Mouse (Mus musculus): ENCODE measurements around the gene Arntl2. TPM values are rescaled to one million over a fixed set of nuclear protein-coding genes. Genes with fewer than 3 reads are reported as not detected.
A peak's percentile ranks its signal among the peaks of the same experiment; 100 is the strongest.

Arntl2 gene
- polyA plus RNA-seq, 1 experiment from 2014 or later = 0.72 TPM

DNA sequence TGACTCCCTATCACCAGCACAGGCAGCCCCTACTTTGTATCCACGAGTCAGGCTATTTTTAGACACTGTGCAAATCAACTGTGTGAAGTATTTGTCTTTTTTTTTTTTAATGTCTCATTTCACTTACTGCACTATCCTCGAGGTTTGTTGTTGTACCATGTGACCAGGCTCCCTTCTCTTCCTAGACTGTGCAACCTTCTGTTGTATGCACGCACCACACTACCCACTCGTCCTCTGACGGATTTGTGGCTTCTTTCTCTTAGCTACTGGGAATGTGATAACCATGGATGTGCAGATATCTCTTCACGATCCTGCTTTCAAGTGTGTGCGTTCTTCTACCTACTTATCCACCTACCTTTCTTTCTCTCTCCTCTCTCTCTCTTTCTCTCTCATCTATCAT is 41.5 kb downstream of the Arntl2 start:
- no peak overlapping the region for H3K4me2 ChIP-seq (ENCODE audit: low read depth, low read length)
- DNase-seq (no peak), ATAC-seq (no peak)
- 70% methylated on average over 7 of the region's 7 CpGs for WGBS (ENCODE audit: insufficient replicate concordance)
- H3K9me3 ChIP-seq (ENCODE audit: low read length) = no peaks in the 10 kb centered on the region
- no peaks in the 10 kb centered on the region for H3K4me1 ChIP-seq (ENCODE audit: insufficient read depth)
- H3K4me3 ChIP-seq (ENCODE audit: low read depth, low read length) = no peak overlapping the region
- TF ChIP-seq EP300 (IDR thresholded peaks at IDR 0.05; ENCODE audit: low read depth) (no peak), CTCF (IDR thresholded peaks at IDR 0.05; ENCODE audit: low read depth) (no peak)
- no peaks in the 10 kb centered on the region for H3K27me3 ChIP-seq (ENCODE audit: insufficient read depth, low read length)
- H3K9ac ChIP-seq (replicated peaks) = no peak overlapping the region
- no peak overlapping the region for H3K27ac ChIP-seq (ENCODE audit: low read depth)
- no peaks in the 10 kb centered on the region for H3K36me3 ChIP-seq (replicated peaks; ENCODE audit: insufficient read depth, low read length)

DNA sequence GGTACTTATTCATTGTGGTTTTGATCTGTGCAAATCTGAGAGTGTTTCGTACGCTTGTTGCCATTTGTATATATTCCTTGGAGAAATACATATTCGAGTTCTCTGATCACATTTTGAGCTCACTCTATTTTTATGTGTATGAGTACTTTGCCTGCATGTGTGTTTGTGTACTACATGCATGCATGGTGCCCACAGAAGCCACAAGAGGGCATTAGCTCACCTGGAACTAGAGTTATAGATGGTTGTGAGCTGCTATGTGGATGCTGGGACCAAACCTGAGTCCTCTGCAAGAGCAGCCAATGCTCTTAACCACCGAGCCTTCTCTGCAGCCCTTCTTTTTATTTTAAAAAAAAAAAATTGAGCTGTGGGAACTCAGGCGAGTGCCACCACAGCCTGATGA is 42.5 kb downstream of the Arntl2 start:
- no peaks in the 10 kb centered on the region for H3K4me1 ChIP-seq (ENCODE audit: insufficient read depth)
- no peaks in the 10 kb centered on the region for H3K36me3 ChIP-seq (replicated peaks; ENCODE audit: insufficient read depth, low read length)
- no peak overlapping the region for H3K9ac ChIP-seq (replicated peaks)
- WGBS (ENCODE audit: insufficient replicate concordance) = 87% methylated on average over 5 of the region's 5 CpGs
- no peak overlapping the region for H3K4me3 ChIP-seq (ENCODE audit: low read depth, low read length)
- H3K9me3 ChIP-seq (ENCODE audit: low read length) = no peaks in the 10 kb centered on the region
- no peaks in the 10 kb centered on the region for H3K27me3 ChIP-seq (ENCODE audit: insufficient read depth, low read length)
- H3K4me2 ChIP-seq (ENCODE audit: low read depth, low read length) = no peak overlapping the region
- TF ChIP-seq CTCF (IDR thresholded peaks at IDR 0.05; ENCODE audit: low read depth) = no peak; the same call in 1 of the 2 replicates
- TF ChIP-seq EP300 (IDR thresholded peaks at IDR 0.05; ENCODE audit: low read depth) = no peak
- DNase-seq = no peak
- no peak overlapping the region for H3K27ac ChIP-seq (ENCODE audit: low read depth)
- ATAC-seq = no peak

DNA sequence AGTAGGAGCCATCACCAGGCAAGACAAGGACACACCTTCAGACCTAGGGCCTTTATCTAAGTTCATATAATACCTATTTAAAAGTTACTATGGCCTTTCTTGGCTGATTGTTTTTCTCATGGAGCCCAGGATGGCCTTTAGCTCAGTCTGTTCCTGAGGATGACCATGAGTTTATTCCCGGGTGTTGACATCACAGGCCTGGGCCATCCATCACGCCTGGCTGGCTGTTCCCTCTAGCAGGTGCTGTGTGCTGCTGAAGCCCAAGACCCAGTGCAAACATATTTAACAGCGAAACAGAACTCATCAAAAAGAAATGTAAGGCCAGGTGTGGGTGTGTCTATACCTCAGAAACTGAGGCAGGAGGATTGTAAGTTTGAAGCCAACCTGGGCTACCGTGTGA is 43.0 kb downstream of the Arntl2 start:
- no peak for ATAC-seq
- Histone ChIP-seq H3K9ac (replicated peaks) (no peak overlapping the region), H3K4me3 (ENCODE audit: low read depth, low read length) (no peak overlapping the region), H3K4me1 (ENCODE audit: insufficient read depth) (no peaks in the 10 kb centered on the region), H3K27me3 (ENCODE audit: insufficient read depth, low read length) (no peaks in the 10 kb centered on the region), H3K9me3 (ENCODE audit: low read length) (no peaks in the 10 kb centered on the region), H3K4me2 (ENCODE audit: low read depth, low read length) (no peak overlapping the region), H3K27ac (ENCODE audit: low read depth) (no peak overlapping the region), H3K36me3 (replicated peaks; ENCODE audit: insufficient read depth, low read length) (no peaks in the 10 kb centered on the region)
- no peak for DNase-seq
- 77% methylated on average over 4 of the region's 4 CpGs for WGBS (ENCODE audit: insufficient replicate concordance)
- TF ChIP-seq CTCF (IDR thresholded peaks at IDR 0.05; ENCODE audit: low read depth) = no peak
- no peak for TF ChIP-seq EP300 (IDR thresholded peaks at IDR 0.05; ENCODE audit: low read depth)

DNA sequence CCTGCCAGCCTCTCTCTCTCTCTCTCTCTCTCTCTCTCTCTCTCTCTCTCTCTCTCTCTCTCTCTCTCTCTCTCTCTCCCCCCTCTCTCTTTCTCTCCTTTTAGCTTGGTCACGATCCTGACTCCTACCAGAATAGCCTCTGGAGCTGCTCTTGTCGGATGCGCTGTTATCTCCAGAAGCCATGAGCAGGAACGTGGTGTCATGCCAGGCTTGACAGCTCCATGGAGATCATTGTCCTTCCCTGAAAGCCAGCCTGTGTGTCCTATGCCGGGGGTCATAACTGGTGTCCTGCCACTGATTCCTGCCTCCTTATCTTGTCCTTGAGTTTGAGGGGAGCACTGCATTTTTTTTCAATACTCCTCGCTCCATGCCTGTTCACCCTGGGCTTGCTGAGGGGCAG is 49.0 kb downstream of the Arntl2 start:
- Histone ChIP-seq H3K27ac (ENCODE audit: low read depth) (no peak overlapping the region), H3K4me2 (ENCODE audit: low read depth, low read length) (no peak overlapping the region), H3K36me3 (replicated peaks; ENCODE audit: insufficient read depth, low read length) (no peaks in the 10 kb centered on the region), H3K9me3 (ENCODE audit: low read length) (no peaks in the 10 kb centered on the region), H3K4me3 (ENCODE audit: low read depth, low read length) (no peak overlapping the region), H3K9ac (replicated peaks) (no peak overlapping the region), H3K27me3 (ENCODE audit: insufficient read depth, low read length) (no peaks in the 10 kb centered on the region), H3K4me1 (ENCODE audit: insufficient read depth) (no peaks in the 10 kb centered on the region; the same call in 1 of the 2 replicates)
- no peak for TF ChIP-seq EP300 (IDR thresholded peaks at IDR 0.05; ENCODE audit: low read depth)
- no peak for TF ChIP-seq CTCF (IDR thresholded peaks at IDR 0.05; ENCODE audit: low read depth)
- ATAC-seq (no peak), DNase-seq (no peak)
- 81% methylated on average over 6 of the region's 6 CpGs for WGBS (ENCODE audit: insufficient replicate concordance)

DNA sequence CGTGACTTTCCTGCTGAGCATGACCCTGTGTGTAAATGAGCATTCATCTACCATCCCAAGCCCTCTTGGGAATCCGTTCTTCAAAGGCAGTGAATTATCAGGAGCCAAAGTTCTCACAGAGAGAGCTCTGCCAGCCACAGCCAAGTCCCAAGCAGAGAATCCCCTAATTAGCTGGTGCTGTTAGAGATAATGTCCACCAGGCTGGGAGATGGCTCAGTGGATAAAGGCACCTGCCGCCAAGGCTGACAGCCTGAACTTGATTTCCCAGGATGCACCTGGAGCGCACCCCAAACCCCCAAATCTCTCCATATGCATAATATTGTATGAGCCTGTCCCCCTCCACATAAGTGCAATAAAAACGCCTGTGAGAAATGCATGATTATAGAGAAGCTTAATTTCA is 49.5 kb downstream of the Arntl2 start:
- no peaks in the 10 kb centered on the region for H3K36me3 ChIP-seq (replicated peaks; ENCODE audit: insufficient read depth, low read length)
- no peak for TF ChIP-seq EP300 (IDR thresholded peaks at IDR 0.05; ENCODE audit: low read depth)
- no peak for TF ChIP-seq CTCF (IDR thresholded peaks at IDR 0.05; ENCODE audit: low read depth)
- 63% methylated on average over 5 of the region's 5 CpGs for WGBS (ENCODE audit: insufficient replicate concordance)
- no peak overlapping the region for H3K4me2 ChIP-seq (ENCODE audit: low read depth, low read length)
- no peaks in the 10 kb centered on the region; the same call in 1 of the 2 replicates for H3K4me1 ChIP-seq (ENCODE audit: insufficient read depth)
- H3K27me3 ChIP-seq (ENCODE audit: insufficient read depth, low read length) = no peaks in the 10 kb centered on the region
- no peak for ATAC-seq
- H3K27ac ChIP-seq (ENCODE audit: low read depth) = no peak overlapping the region
- H3K9me3 ChIP-seq (ENCODE audit: low read length) = no peaks in the 10 kb centered on the region
- H3K4me3 ChIP-seq (ENCODE audit: low read depth, low read length) = no peak overlapping the region
- no peak overlapping the region for H3K9ac ChIP-seq (replicated peaks)
- no peak for DNase-seq

DNA sequence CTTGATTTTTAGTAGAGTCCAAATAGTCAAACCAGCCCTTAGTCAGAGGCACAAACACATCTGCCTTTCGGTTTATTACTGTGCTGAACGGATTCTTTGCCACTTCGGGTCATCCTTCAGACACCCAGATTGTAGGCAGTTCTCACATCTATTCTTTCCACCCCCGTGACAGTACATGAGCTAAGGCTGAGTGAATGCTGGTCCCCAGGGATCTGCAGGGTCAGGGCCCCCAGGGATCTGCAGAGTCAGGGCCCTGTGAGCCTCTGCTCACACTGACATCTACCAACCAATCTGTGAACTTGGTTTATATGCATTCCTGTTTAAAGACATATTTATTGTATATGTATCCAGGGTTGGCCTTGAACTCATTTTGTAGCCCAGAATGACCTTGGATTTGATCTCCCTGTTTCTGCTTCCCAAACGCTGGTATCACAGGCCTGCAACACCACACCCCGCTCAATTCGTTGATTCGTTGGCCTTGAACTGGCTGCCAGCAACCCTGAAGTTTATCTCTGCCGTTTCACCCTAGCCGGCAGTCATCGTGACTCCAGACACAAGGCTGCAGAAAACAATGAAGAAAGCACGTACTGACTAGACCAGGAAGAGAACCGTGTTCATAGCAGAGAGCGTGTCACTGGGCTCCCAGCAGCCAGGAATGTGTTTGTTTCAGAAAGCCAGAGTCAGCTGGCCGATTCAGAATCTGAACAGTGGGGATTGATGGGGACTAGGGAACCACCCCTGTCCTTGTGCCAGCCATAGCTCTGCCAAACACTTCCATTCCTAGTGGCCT is 50.3 kb downstream of the Arntl2 start:
- 45% methylated on average over 15 of the region's 15 CpGs for WGBS (ENCODE audit: insufficient replicate concordance)

More for the DNA sequence above, 50.3 kb downstream of the Arntl2 start:
- H3K9me3 ChIP-seq (ENCODE audit: low read length) = no peaks in the 10 kb centered on the region
- H3K9ac ChIP-seq (replicated peaks) = no peak overlapping the region
- no peaks in the 10 kb centered on the region; the same call in 1 of the 2 replicates for H3K4me1 ChIP-seq (ENCODE audit: insufficient read depth)
- no peaks in the 10 kb centered on the region for H3K36me3 ChIP-seq (replicated peaks; ENCODE audit: insufficient read depth, low read length)
- H3K27me3 ChIP-seq (ENCODE audit: insufficient read depth, low read length) = no peaks in the 10 kb centered on the region
- H3K27ac ChIP-seq (ENCODE audit: low read depth) = no peak overlapping the region
- no peak overlapping the region for H3K4me2 ChIP-seq (ENCODE audit: low read depth, low read length)
- TF ChIP-seq EP300 (IDR thresholded peaks at IDR 0.05; ENCODE audit: low read depth) = no peak
- TF ChIP-seq CTCF (IDR thresholded peaks at IDR 0.05; ENCODE audit: low read depth) = no peak
- ATAC-seq = peak; percentile 24; the same call in 1 of the 2 replicates
- no peak for DNase-seq
- H3K4me3 ChIP-seq (ENCODE audit: low read depth, low read length) = no peak overlapping the region
